Mouse (Mus musculus): Measurements from ENCODE around the gene Nepro.
A peak's percentile ranks its signal among the peaks of the same experiment; 100 is the strongest.

The Nepro gene

GRCm38 (mm10) chr16:44703458-44703857, 20.6 kb upstream of the Nepro start:
- no peak for DNase-seq (ENCODE audit: extremely low spot score)

- DNase-seq (ENCODE audit: extremely low spot score): peak; percentile 61
Observed at GRCm38 (mm10) chr16:44716305-44717140, 7.6 kb upstream of the Nepro start.

DNA sequence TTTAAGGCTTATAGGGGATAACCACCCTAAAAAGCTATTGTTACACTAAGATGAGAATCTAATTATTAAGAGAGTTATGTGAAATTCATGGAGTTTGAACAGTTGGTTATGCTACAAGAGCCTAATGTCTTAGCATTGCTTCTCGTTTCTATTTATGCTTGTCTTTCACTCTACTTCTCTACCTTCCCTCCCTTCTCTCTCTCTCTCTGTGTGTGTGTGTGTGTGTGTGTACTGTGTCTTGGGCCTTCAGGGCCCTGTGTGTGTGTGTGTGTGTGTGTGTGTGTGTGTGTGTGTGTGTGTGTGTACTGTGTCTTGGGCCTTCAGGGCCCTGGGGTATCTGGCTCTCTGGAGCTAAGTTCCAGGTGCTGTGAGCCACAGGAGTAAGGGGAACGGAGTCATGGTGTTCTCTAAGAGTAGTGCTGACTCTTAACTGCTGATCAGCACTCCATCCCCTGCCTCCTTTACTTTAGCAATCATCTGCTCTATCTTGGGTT, 6.9 kb upstream of the Nepro start:
- no peak for DNase-seq (ENCODE audit: extremely low spot score)

- no peak for DNase-seq (ENCODE audit: extremely low spot score)
Observed at GRCm38 (mm10) chr16:44717838-44718237, 6.3 kb upstream of the Nepro start.

GRCm38 (mm10) chr16:44719349-44719748, 4.8 kb upstream of the Nepro start:
- DNase-seq (ENCODE audit: extremely low spot score): no peak

GRCm38 (mm10) chr16:44720518-44720917, 3.6 kb upstream of the Nepro start:
- no peak for DNase-seq (ENCODE audit: extremely low spot score)

DNA sequence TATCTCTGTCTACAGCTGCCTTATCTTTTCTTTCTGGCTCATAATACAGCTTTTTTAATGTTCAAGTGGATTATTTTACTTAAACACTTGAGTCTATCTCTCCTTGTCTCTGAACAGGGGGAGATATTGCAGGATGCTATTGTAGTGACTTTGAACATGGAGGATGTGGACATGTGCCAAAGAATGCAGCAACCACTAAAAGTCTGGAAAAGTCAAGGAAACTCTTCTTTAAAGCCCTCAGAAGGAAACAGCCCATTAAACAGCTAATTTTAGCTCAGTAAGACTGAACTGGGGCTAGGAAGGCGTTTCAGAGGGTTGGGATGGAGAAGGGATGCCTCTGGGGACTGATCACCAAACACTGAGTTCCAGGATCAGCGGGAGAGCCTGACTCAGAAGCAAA, 1.4 kb upstream of the Nepro start:
- no peak for DNase-seq (ENCODE audit: extremely low spot score)

GRCm38 (mm10) chr16:44724847-44725246, 746 bp downstream of the Nepro start:
- no peak for DNase-seq (ENCODE audit: extremely low spot score)

DNA sequence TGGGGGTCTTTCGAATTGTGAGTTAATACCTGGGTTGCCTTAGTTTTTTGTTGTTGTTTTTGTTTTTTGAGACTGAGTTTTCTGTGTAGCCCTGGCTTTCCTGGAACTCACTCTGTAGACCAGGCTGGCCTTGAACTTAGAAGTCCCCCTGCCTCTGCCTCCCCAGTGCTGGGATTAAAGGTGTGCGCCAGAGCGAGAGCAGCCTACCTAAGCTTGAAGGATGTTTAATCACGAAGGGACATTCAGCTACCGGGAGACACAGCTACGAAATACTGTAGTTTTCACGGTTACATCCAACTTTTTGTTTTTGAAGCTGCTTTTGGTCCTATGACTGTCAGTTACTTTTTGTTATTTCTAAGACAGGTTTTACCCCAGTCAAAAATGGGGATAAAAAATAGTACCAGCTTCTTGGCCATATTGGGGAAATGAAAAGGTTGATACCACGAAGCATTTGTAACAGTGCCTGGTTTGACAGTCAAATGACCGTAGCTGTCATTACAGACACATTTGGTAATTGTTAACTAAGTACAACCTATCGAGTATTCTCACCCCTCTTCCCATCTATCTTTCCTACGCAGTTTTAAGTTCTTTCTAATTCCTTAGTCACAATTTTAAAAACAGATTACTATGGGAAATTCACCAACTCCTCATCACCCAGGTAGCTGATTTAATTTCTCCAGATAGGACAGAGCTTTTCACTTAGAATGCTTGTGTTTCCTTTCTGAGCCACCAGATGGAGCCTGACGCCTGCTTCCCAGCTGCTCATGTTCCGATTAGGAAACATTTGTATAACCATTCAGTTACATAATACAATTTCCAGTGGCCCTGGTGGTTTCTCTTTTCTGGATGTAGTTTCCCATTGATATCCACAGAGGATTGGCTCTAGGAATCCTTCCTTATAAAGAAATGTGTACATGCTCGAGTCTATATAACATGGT, 1.5 kb downstream of the Nepro start:
- DNase-seq (ENCODE audit: extremely low spot score): peak; percentile 61

DNA sequence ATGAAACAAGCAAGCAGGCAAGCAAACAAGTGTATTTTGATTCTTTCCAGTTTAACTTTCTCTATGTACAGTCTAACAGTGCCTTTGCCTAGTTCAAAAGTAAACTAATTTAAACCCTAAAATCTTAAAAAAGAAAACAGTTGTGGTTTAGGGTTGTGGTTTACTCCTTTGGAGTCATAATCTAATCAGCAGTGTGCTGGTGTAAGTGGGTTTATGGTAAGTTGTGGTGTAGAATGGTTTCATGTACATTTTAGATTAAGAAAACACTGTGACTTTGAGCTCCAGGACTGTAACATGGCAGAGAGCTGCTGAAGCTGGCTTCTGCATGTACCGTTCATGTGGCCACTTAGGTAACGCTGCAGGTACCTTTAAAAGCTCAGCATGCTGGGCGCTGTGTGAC, 3.4 kb downstream of the Nepro start:
- DNase-seq (ENCODE audit: extremely low spot score): no peak

DNA sequence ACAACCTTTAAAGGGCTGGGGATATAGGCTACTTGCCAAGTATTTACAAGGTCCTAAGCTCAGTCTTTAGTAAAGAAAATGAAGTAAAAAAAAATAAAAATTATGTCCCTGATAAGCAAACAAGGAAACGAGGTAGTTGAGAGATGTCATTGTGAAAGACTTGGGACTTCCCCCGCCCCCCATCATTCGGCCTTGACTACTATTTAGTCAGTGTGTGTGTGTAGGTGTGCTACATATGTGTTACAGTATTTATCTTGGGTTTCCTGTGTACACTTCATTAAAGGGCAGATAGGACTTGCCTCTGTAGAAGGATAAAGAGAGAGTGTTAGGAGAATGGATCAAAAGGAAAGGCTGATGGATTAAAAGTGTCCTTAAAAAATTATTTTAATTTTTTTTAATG, 10.0 kb downstream of the Nepro start:
- no peak for DNase-seq (ENCODE audit: extremely low spot score)

DNA sequence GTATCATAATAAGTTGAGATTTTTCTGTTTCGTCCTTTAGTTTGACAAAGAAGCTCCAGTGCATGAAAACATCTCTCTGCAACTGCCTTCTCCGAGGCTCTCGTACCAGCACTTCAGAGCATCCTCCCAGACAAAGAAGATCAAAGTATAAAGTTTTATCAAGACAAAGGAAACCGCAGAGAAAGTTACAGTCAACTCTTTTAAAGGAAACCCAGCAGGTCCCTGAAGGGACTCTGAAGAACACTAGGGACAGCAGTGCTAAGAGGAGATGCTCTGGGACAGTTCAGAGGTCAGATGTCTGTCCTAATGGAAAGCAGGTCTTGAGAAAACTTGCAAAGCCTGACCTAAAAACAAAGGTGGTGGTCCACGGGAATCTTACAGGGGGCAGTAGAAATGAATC, 11.6 kb downstream of the Nepro start:
- DNase-seq (ENCODE audit: extremely low spot score): no peak

- no peak for DNase-seq (ENCODE audit: extremely low spot score)
Observed at GRCm38 (mm10) chr16:44736118-44736517, 12.0 kb downstream of the Nepro start.

DNA sequence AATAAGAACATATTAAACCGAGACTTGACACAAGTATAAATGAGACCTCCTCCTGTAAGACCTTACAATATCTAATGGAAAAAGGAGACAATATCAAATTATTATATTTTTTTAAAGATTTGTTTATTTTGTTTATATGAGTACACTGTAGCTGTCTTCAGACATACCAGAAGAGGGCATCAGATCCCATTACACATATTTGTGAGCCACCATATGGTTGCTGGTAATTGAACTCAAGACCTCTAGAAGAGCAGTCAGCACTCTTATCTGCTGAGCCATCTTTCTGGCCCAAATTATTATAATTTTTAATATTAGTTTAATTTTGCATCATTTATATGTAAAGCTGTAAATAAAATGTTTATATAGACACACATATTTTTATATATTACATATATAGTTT, 18.7 kb downstream of the Nepro start:
- DNase-seq (ENCODE audit: extremely low spot score): no peak

DNA sequence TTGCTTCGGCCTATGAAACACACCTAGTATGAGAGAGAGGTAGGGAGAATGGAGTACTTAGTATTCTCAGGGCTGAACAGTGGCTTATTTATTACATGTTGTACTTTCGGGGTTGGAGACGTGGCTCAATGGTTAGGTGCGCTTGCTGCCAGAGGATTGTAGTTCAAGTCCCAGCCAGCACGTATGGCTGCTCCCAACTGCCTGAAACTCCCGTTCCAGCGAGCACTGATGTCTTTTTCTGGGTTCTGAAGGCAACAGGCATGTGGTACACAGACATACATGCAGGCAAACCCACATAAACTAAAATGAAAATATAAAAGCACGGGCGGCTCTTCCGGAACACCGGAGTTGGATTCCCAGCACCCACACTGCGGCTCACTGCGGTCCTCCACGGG, 21.4 kb downstream of the Nepro start:
- DNase-seq (ENCODE audit: extremely low spot score): no peak

- DNase-seq (ENCODE audit: extremely low spot score): peak; percentile 88
Observed at GRCm38 (mm10) chr16:44745866-44746562, 21.9 kb downstream of the Nepro start, which contains the start of gene Gtpbp8. Gene Gtpbp8 (minus strand): TSS chr16:44746363.

GRCm38 (mm10) chr16:44748007-44748406, 23.9 kb downstream of the Nepro start:
- no peak for DNase-seq (ENCODE audit: extremely low spot score)

- no peak for DNase-seq (ENCODE audit: extremely low spot score)
Observed at GRCm38 (mm10) chr16:44757700-44758099, 33.6 kb downstream of the Nepro start.

GRCm38 (mm10) chr16:44761811-44762210, 37.7 kb downstream of the Nepro start:
- no peak for DNase-seq (ENCODE audit: extremely low spot score)

- DNase-seq (ENCODE audit: extremely low spot score): no peak
Observed at GRCm38 (mm10) chr16:44765555-44766319, 41.6 kb downstream of the Nepro start, which contains the start of gene Cd200r1. Gene Cd200r1 (plus strand): TSS chr16:44765736.

DNA sequence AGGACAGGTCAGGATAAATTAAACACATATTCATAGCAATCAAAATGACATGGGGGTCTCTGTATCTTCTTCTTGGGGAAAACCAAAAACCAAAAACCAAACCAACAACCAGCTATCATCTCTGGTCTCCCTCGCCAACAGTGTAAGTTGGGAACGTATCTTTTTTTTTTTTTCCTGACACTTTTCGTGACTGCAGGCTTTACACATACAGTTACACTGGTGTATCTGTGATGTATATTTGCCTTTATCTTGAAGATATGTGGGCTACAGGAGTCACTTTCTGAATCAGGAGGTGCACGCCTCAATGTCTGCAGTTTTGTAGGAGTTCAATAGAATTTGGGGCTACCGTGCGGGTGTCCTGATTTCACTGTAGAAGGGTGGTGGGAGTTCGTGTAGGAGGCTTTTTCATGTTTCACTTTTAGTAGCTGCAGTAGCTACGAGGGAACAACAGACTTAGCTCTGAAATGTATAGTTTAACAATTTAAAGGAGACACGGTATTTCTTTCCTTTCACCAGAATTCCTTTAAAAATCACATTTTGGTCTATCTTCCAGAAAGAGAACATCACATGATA, 42.3 kb downstream of the Nepro start:
- DNase-seq (ENCODE audit: extremely low spot score): no peak
